ENCODE assay signal across 8 mouse cellular contexts in the genomic region with DNA sequence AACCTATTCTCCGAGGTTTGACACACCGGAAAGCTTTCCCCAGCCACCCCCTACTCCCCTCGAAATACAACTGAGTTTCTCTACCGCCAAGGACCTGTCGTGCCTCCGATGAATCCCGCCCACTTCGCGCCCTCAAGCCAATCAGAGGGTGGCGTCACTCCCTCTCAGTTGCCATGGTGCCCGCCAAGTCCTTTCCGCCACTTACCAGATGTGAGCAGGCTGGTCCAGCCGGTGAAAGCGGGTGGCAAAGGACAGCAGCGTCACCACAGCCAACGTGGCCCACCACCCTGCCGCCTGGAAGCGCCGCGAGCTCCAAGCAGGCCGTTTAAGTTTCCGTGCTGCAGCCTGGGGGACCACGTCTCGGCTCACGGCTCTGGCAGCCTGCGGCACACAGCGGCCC. TPM values are rescaled to one million over a fixed set of nuclear protein-coding genes. Genes with fewer than 3 reads are reported as not detected.
A peak's percentile ranks its signal among the peaks of the same experiment; 100 is the strongest.
DNase-seq lines count a peak whose midpoint lies in the region; ATAC-seq lines count a peak whose summit lies in the region.

Gene Gstz1 (plus strand): TSS at position 200 of the 400 bp plus-strand sequence.

- intact Hi-C loops in gastrocnemius, postnatal 14 days (cut with DNase I; ENCODE audit: low total_unique reads): no loop called here
- intact Hi-C loops in left cerebral cortex, postnatal 10 days (cut with DNase I): no loop called here

- DNase-seq in adrenal gland, adult (ENCODE audit: inconsistent age in 2 of 2, low spot score in 1 of 2): peak; percentile 90 to 96
- DNase-seq in embryo, embryonic 10.5 days (ENCODE audit: low spot score): peak; percentile 95
- DNase-seq in gastrocnemius, postnatal 14 days: peak; percentile 87
- DNase-seq in left cerebral cortex, postnatal 10 days (ENCODE audit: extremely low spot score in 1 of 2, low spot score in 2 of 2): peak; percentile 88 to 93
- DNase-seq in right cerebral cortex, postnatal 25 days: peak; percentile 88
- DNase-seq in yolk sac, embryonic 10.5 days (ENCODE audit: low spot score): peak; percentile 90

- ATAC-seq in inflammation-experienced regulatory T-cells, adult 6 months: peak; percentile 80
- ATAC-seq in megakaryocyte-erythroid progenitor cell, adult 5-6 weeks (replicated peaks; ENCODE audit: low FRiP score, low TSS enrichment, poor library complexity, severe bottlenecking): peak; percentile 90

RNA-seq across cellular contexts. Expression of gene Gstz1, which starts in this region (rescaled TPM):
- total RNA-seq in gastrocnemius, postnatal 14 days (2021): 10 to 100 TPM; 41.5 to 41.7 TPM
- 10 to 100 TPM; 10.5 to 21.8 (median 13.0) TPM for polyA plus RNA-seq in inflammation-experienced regulatory T-cells, adult 6 months (2017; shearing (Covaris generic))
- 10 to 100 TPM; 57.8 to 62.2 TPM for total RNA-seq in left cerebral cortex, postnatal 10 days (2021)
- 32.8 and 38.3 TPM in 2 replicates for total RNA-seq in megakaryocyte-erythroid progenitor cell, adult 5-6 weeks (2014; fragmentation: Nextera tagmentation)
- 25.1 and 43.6 TPM in 2 replicates for total RNA-seq in megakaryocyte-erythroid progenitor cell, adult 5-6 weeks (2017)

Comparison
In these comparisons a context has a peak if more than half of its experiments do, and no peak if none do; other contexts are left out.
1. Peak in every context shown above with its lines: DNase-seq and ATAC-seq.